Mouse (Mus musculus) WW6 (cell line): ENCODE measurements around the gene Cacna1s.

Source experiments
- DNase-seq: peaks from one replicate; pipeline ENCODE4 v3.0.0-alpha.2; 2013; ENCODE audit warnings: low read depth, low spot score

The Cacna1s gene

DNA sequence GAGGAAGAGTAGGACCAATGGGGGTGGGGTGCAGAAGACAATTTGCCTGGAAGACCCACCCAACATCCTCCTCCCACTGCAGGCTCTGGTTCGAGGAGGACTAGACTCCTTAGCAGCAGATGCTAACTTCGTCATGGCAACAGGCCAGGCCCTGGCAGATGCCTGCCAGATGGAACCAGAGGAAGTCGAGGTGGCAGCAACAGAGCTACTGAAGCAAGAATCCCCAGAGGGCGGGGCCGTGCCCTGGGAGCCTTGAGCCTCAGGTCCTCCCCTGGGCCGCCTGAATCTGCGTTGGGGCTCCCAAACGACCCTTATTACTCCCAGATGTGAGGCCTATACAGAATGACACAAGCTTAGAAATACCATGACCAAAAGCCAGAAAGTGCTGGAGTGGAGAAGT lies 66.3 kb downstream of the Cacna1s start:
- DNase-seq, result no peak

DNA sequence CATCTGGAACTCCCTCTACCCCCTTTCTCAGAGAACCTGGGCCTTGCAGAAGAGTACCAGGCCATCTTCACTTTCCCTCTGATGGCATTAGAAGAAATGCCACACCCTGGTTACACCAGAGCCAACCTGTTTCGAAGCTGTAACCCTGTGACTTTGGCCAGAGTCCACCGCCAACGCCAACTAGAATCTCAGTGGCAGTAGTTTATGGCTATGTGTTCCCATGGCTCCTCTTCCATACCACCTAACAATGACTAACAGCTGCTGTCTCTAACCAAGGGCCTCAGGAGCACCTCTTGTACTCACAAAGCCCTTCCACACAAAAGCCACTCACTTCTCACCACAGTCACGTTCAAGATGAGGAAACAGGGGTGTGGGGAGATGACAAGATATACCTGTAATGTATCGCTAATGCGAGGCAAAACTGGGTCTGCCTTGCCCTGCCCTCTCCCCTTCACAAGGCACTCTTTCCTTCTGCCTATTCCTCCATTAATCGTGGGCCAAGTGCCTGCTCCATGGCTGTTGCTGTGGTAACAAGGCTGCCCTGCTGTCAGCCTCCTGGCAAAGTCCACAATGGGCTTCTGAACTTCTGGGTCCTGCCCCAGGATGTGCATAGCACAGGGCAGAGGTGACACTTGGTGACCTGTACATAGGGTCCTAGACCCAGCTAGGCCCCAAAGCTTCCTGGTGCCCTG lies 67.2 kb downstream of the Cacna1s start:
- no peak for DNase-seq

GRCm38 (mm10) chr1:136120263-136120603 lies 67.7 kb downstream of the Cacna1s start:
- no peak for DNase-seq

DNA sequence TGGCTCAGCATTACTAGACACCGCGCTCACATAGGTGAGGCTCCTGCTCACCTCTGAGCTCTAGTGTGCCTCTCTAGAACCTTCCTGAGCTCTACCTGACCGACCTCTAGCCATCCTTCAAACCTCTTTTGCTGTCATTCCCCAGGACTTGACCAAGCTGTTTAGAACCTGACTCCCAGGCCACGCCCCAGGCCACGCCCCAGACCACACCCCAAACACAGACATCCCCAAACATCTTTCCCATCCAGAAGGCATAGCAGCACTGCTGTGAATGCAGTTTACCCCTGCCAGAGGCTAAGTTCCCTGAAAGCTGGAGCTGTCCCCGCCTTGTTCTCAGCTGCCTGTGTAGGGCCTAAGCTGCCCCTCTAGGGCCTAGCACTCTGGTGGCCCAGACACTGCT lies 68.2 kb downstream of the Cacna1s start:
- DNase-seq, result no peak

GRCm38 (mm10) chr1:136122030-136122429 lies 69.5 kb downstream of the Cacna1s start:
- no peak for DNase-seq

GRCm38 (mm10) chr1:136126159-136126765 lies 73.7 kb downstream of the Cacna1s start:
- DNase-seq, result no peak

DNA sequence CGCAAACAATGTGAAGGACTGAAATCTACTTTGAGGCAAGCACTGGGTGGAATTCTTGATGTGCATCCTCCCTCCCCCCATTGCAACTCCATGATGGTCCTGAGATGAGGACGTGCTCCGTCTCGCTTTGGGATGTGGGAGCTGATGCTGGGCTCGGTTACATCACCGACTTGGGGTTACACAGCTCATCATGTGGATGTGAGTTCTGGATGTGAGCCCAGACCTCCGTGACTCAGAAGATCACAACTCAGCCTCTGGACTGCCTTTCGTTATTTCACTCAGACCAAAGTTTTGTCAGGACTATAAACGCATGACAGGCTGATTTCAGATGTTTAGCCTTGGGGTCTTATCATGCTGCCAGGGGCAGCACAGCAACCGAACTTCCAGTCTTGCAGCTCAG lies 74.3 kb downstream of the Cacna1s start:
- no peak for DNase-seq

DNA sequence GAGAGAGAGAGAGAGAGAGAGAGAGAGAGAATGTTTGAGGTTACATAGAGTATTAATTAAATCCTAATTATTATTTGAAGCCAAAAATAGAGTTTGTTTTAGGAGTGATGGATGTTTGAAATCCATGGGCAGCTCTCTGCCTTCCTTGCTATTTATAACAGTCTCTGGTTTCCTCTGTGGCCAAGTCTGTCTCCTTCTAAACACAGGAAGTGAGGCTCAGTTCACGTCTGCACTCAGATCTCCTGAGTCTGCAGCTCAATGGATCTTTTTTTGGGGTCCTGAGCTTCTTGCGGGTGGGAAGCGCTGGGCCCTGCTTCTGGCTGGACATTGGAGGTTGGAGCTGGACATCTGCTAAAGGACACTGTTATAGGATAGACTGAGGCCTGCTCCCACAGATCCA lies 75.3 kb downstream of the Cacna1s start:
- DNase-seq, result no peak

DNA sequence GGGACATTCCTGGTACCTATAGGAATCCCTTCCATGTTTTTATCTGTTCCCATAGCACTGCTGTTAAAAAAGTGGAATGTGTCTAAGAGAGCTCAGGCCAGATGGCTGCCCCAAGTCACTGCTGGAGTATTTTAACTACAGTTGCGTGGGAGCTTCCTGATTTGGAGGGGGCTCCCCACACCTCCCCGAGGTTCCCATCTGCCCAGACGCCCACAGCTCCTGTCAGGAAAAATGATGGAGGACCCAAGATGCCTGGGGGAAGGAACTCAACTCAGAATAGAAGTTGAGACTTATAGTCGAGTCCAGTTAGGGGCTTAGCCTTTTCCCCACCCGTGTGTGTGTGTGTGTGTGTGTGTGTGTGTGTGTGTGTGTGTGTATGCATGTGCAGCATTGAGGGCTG lies 75.9 kb downstream of the Cacna1s start:
- DNase-seq, result no peak

DNA sequence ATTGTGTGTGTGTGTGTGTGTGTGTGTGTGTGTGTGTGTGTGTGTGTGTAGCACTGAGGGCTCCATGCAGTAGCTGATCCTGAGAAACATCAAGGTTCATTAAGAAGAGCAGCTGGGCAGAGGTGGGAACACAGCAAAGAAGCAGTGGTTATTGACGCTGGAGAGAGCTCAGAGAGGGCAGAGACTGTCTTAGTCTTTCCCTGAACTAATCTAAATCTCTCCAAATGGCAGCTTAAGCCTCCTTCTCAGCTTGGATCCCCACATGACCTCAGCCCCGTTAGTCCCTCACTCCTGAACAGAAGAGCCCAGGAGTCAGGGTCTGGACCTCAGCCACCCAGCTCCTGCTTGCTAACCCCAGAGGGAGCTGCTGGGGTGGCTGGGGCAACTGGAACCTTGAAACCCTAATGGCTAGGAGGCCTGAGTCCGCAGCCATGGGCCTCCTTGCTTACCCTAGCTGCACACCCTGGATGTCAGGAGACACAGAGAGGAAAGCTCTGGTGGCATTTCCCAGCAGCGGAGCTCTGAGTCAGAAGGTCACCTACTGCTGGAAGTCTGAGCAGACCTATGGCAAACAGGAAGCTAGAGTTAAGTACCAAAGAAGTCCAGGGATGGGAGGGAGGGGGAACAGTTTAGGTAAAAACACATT lies 76.5 kb downstream of the Cacna1s start:
- DNase-seq, result no peak

DNA sequence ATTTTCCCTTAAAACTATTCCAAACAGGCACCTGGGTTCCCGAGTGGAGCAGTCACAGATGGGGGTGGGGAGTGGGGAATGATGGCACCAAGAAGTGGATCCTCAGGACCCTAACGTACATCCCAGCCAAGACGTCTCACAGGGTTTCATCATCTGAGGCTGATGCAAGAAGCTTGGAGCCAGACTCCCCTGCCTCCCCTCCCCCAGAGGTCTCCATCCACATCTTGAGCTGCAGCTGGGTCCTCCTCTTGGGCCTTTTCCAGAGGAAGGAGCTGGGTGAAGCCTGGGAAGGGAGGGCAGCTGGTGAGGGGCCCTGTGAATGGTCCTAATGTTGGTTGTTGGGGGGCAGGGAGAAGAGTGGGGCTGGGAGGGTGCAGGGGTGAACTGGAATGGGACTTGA lies 77.6 kb downstream of the Cacna1s start:
- DNase-seq, result no peak

GRCm38 (mm10) chr1:136130951-136131558 lies 78.5 kb downstream of the Cacna1s start, which contains the start of gene Kif21b:
TSS of gene Kif21b (plus strand) at chr1:136131389.
- peak; percentile 69 for DNase-seq

DNA sequence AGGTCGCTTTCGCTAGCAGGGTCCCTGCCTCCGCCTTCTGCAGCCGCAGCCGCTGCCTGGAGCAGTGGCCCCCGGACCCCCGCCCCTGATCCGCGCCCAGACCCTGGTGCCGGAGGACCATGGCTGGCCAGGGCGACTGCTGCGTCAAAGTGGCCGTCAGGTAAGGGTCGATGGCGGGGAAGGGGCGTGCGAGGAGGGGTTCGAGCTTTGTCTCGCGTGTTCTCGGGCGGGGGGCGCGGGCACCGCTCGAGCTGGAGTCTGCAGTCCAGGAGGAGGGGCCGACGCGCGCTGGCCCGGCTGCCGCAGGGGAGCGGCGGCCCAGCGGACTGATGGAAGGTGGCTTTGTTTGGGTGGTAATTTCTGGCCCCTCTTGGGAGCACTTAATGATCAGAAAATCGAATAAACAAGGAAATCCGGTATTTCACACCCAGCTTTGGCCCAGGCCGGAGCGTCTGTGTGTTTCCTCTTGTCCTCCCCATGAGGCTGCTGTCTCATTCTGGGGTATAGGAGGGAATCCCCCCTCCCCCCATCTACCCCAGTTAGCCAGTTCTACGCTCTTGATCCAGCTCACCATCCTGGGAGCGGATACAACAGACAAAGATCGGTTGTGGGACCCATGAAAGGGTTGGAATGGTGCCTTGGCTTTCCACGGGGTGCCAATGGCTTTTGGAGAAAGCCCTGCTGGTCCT lies 79.2 kb downstream of the Cacna1s start:
- DNase-seq, result no peak

DNA sequence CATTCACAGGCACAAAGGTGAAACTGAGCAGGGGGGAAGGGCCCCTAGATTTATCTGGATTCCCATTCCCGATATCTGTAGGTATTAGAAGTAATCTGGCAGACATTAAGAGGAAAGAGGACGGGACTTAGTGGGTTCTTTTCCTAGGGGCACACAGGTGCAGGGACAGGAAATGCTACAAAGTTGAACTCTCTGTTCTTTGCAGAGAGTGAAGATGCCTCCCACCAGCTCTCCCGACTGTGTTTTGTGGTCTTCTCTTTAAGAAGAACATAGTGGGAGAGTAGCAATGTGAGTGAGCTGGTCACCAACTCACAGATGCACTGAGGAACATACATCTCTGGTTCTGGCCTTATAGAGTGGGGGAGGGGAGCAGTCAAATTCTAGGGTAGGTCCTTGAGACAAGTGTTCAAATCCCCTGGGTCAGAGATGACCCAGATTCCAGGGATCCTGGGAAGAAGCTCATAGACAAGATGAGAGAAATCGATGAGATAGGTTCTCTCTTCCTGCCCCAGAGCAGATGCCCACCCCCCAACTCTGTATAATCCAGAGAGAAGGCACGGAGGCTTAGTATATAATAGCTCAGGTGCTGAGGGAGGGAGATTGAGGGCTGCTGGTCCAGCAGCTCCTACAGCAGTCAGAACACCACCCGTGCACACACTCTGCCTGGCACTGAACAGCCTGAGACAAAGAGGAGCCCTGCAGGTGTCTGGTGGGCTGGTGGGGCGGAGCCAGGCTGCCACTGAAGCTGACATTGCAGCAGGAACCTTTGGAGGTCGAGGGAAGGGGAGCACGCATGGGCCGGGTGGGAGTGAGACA lies 80.0 kb downstream of the Cacna1s start:
- DNase-seq, result no peak

GRCm38 (mm10) chr1:136133570-136134240 lies 81.2 kb downstream of the Cacna1s start:
- no peak for DNase-seq

- DNase-seq, result no peak
Observed at GRCm38 (mm10) chr1:136134547-136134946, 82.0 kb downstream of the Cacna1s start.

DNA sequence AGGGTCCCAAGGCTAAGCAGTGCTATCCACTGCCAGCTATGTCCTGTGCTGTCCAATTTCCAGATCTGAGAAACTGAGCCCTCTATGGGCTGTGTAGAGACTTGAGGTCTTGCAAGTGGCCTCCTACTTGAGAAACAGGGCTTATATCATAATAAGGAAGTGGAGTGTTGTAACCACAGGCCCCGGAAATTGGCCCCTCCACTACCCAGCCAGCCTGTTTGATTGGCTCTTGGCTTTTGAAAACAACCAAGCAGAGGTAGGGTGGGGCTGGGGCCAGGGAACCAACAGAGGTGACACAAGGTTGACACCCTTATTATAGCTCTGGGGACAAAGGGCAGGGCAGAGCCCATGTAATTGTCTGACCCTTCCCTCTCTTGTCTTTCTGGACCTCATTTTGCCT lies 82.5 kb downstream of the Cacna1s start:
- no peak for DNase-seq

DNA sequence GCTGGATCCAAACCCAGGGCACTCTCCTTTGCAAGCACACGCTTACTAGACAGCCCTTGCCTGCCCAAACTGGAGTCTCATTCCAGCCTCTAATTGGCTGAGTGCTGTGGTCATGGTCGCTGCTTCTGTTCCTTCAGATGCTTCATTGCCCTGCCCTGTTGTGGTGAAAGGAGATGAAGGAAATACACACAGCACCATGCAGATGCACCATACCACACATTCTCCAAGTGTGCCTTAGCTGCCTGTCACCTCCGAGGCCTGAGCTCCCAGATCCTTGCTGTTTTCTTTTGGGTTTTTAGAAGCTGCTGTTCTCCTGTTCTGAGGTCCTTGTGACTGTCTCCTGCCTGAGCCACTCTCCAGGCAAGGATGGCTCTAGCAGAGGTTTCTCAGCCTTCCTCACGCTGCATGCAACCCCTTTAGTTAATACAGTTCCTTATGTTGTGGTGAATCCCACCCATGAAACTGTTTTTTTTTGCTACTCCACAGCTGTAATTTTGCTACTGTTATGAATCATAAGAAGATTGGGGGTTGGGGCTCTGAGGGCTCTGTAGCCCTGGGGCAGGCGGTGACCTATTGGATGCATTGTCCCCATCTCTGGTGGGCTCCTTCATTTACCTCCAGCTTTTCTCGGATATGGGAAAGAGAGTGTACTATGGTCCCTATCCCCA lies 83.4 kb downstream of the Cacna1s start:
- no peak for DNase-seq

GRCm38 (mm10) chr1:136136547-136136946 lies 84.0 kb downstream of the Cacna1s start:
- no peak for DNase-seq

- DNase-seq, result no peak
Observed at GRCm38 (mm10) chr1:136137071-136137531, 84.6 kb downstream of the Cacna1s start.
